Comparison of ENCODE assay signal across 18 mouse cellular contexts in the genomic region with DNA sequence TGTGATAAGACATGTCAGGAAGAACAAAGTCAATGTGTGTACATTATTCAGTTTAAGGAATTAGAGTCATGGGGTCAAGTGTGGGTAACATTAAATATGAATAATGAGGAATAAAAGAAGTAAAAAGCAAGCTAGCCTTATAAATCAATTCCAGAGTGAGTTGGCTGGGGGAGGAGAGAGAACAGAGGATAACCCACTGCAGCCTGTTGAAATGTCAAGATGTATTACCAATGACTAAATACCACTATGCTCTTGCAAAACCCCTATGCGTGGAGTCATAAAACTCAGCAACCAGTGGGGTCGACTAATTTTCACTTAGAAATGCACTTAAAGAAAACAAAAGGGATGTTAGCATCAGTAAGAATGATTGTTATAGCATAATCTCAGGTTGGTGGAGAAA.
"Had no signal": no experiment of that assay in that cellular context is flagged by ENCODE, and none has a peak within 500 bp of the region (broad histone marks: within the 10 kb centered on the region; RNA-seq: fewer than 3 reads in every experiment).

No protein-coding gene starts in this region.

- DNase-seq: kidney, adult 2 months; kidney, postnatal 10 days; kidney, postnatal 36 days; left cerebral cortex, postnatal 4 days; liver, postnatal 0 days; lung, postnatal 14 days; lung, postnatal 4 days; thymus, adult 18-20 months; thymus, postnatal 36 days had no signal

- H3K4me1 ChIP-seq: limb, embryonic 12.5 days; limb, embryonic 15.5 days; lung, embryonic 15.5 days; midbrain, embryonic 12.5 days; midbrain, embryonic 15.5 days; neural tube, embryonic 13.5 days had no signal

- ATAC-seq: intestine, embryonic 16.5 days; liver, postnatal 0 days; midbrain, embryonic 15.5 days had no signal

- H3K4me2 ChIP-seq: limb, embryonic 12.5 days; limb, embryonic 15.5 days; liver, embryonic 11.5 days; lung, embryonic 15.5 days; midbrain, embryonic 12.5 days; midbrain, embryonic 15.5 days; neural tube, embryonic 13.5 days had no signal

- H3K9me3 ChIP-seq: limb, embryonic 15.5 days; lung, embryonic 15.5 days; midbrain, embryonic 12.5 days; midbrain, embryonic 15.5 days; neural tube, embryonic 13.5 days had no signal

- H3K9ac ChIP-seq: limb, embryonic 12.5 days; limb, embryonic 15.5 days; liver, embryonic 14.5 days; liver, postnatal 0 days; lung, embryonic 15.5 days; midbrain, embryonic 12.5 days; midbrain, embryonic 15.5 days; neural tube, embryonic 13.5 days had no signal

- H3K27ac ChIP-seq: limb, embryonic 12.5 days; limb, embryonic 15.5 days; liver, embryonic 14.5 days; lung, embryonic 15.5 days; midbrain, embryonic 12.5 days; midbrain, embryonic 15.5 days; neural tube, embryonic 13.5 days had no signal

- H3K36me3 ChIP-seq: limb, embryonic 12.5 days; limb, embryonic 15.5 days; lung, embryonic 15.5 days; midbrain, embryonic 12.5 days; midbrain, embryonic 15.5 days; neural tube, embryonic 13.5 days had no signal

- H3K27me3 ChIP-seq: limb, embryonic 12.5 days; limb, embryonic 15.5 days; lung, embryonic 15.5 days; midbrain, embryonic 12.5 days; midbrain, embryonic 15.5 days; neural tube, embryonic 13.5 days had no signal

- H3K4me3 ChIP-seq: limb, embryonic 12.5 days; limb, embryonic 15.5 days; lung, embryonic 15.5 days; midbrain, embryonic 12.5 days; midbrain, embryonic 15.5 days; neural tube, embryonic 13.5 days had no signal
